Comparison of ENCODE assay signal across 28 mouse cellular contexts in genomic region chr12:35573713-35574112, GRCm38 (mm10). TPM values are rescaled to one million over a fixed set of nuclear protein-coding genes. Genes with fewer than 3 reads are reported as not detected.
DNase-seq lines count a peak whose midpoint lies in the region; ATAC-seq and TF ChIP-seq lines count a peak whose summit lies in the region.
"Had no signal": no experiment of that assay in that cellular context is flagged by ENCODE, and none has a peak within 500 bp of the region (broad histone marks: within the 10 kb centered on the region; RNA-seq: fewer than 3 reads in every experiment).

No protein-coding gene starts in this region.

- no peak overlapping the region for H3K4me2 ChIP-seq in lung, embryonic 16.5 days (ENCODE audit: low read depth, low read length)
- H3K4me2 ChIP-seq in hindbrain, postnatal 0 days (ENCODE audit: low read depth, low read length): no peak overlapping the region
- H3K4me2 ChIP-seq in intestine, embryonic 15.5 days (replicated peaks): no peak overlapping the region
- H3K4me2 ChIP-seq: embryonic facial prominence, embryonic 13.5 days; forebrain, embryonic 12.5 days; forebrain, embryonic 15.5 days; heart, embryonic 11.5 days; heart, embryonic 15.5 days; hindbrain, embryonic 14.5 days had no signal

- no peak overlapping the region for H3K4me3 ChIP-seq in lung, embryonic 16.5 days (ENCODE audit: low read length)
- H3K4me3 ChIP-seq in hindbrain, postnatal 0 days (ENCODE audit: low read length): no peak overlapping the region
- no peak overlapping the region for H3K4me3 ChIP-seq in intestine, embryonic 15.5 days (replicated peaks)
- H3K4me3 ChIP-seq: embryonic facial prominence, embryonic 10.5 days; embryonic facial prominence, embryonic 13.5 days; erythroblast, embryonic 14.5 days; forebrain, embryonic 12.5 days; forebrain, embryonic 15.5 days; heart, embryonic 15.5 days had no signal

- WGBS in lung, embryonic 16.5 days: 38% methylated on average over 2 of the region's 2 CpGs
- 85% methylated on average over 2 of the region's 2 CpGs for WGBS in hindbrain, postnatal 0 days
- 74% methylated on average over 2 of the region's 2 CpGs for WGBS in intestine, embryonic 15.5 days

- no peak for DNase-seq in lung, postnatal 36 days
- DNase-seq in 3T3-L1 (ENCODE audit: low read depth, low spot score): peak; percentile 29
- no peak for DNase-seq in hindbrain, postnatal 0 days (ENCODE audit: low spot score)
- DNase-seq: adrenal gland, postnatal 10 days; adrenal gland, postnatal 36 days; B cell, adult 2 months; cerebellum, adult 2 months; cerebellum, adult 9-11 months; cerebellum, postnatal 25 days; embryo, embryonic 11 days; gastrocnemius, postnatal 25 days; heart, postnatal 10 days; heart, postnatal 36 days had no signal

- H3K27ac ChIP-seq in lung, embryonic 16.5 days (ENCODE audit: low read length): 0 out of 2 replicates have a peak overlapping the region, but pooled peaks have one; percentile 17
- no peak overlapping the region for H3K27ac ChIP-seq in hindbrain, postnatal 0 days
- no peak overlapping the region for H3K27ac ChIP-seq in intestine, embryonic 15.5 days
- H3K27ac ChIP-seq: embryonic facial prominence, embryonic 10.5 days; embryonic facial prominence, embryonic 13.5 days; forebrain, embryonic 12.5 days; forebrain, embryonic 15.5 days; heart, embryonic 15.5 days; hindbrain, embryonic 14.5 days had no signal

- no peak for TF ChIP-seq CTCF in hindbrain, postnatal 0 days (IDR thresholded peaks at IDR 0.05; ENCODE audit: low read depth)

- no peaks in the 10 kb centered on the region for H3K9me3 ChIP-seq in lung, embryonic 16.5 days (ENCODE audit: control insufficient read depth, low read length)
- H3K9me3 ChIP-seq in hindbrain, postnatal 0 days (ENCODE audit: low read length): no peaks in the 10 kb centered on the region
- no peaks in the 10 kb centered on the region for H3K9me3 ChIP-seq in intestine, embryonic 15.5 days
- H3K9me3 ChIP-seq: embryonic facial prominence, embryonic 10.5 days; embryonic facial prominence, embryonic 13.5 days; forebrain, embryonic 12.5 days; forebrain, embryonic 15.5 days; heart, embryonic 15.5 days had no signal

- H3K27me3 ChIP-seq in lung, embryonic 16.5 days (ENCODE audit: control insufficient read depth, insufficient read depth, low read depth, low read length): no peaks in the 10 kb centered on the region
- no peaks in the 10 kb centered on the region for H3K27me3 ChIP-seq in hindbrain, postnatal 0 days (ENCODE audit: insufficient read depth, low read length)
- no peaks in the 10 kb centered on the region for H3K27me3 ChIP-seq in intestine, embryonic 15.5 days (replicated peaks)
- H3K27me3 ChIP-seq: CH12.LX; embryonic facial prominence, embryonic 13.5 days; forebrain, embryonic 12.5 days; forebrain, embryonic 15.5 days; heart, embryonic 15.5 days; Patski had no signal

- H3K4me1 ChIP-seq in lung, embryonic 16.5 days (replicated peaks; ENCODE audit: control insufficient read depth, insufficient read depth, low read length): no peaks in the 10 kb centered on the region
- H3K4me1 ChIP-seq in hindbrain, postnatal 0 days (ENCODE audit: insufficient read depth, low read length): no peaks in the 10 kb centered on the region
- H3K4me1 ChIP-seq in intestine, embryonic 15.5 days (replicated peaks): no peaks in the 10 kb centered on the region
- H3K4me1 ChIP-seq: embryonic facial prominence, embryonic 10.5 days; embryonic facial prominence, embryonic 13.5 days; forebrain, embryonic 12.5 days; forebrain, embryonic 15.5 days had no signal

- no peaks in the 10 kb centered on the region for H3K36me3 ChIP-seq in lung, embryonic 16.5 days (ENCODE audit: control insufficient read depth, insufficient read depth, low read length)
- H3K36me3 ChIP-seq in hindbrain, postnatal 0 days (ENCODE audit: insufficient read depth, low read length): no peaks in the 10 kb centered on the region
- H3K36me3 ChIP-seq in intestine, embryonic 15.5 days: no peaks in the 10 kb centered on the region
- H3K36me3 ChIP-seq: embryonic facial prominence, embryonic 10.5 days; embryonic facial prominence, embryonic 13.5 days; forebrain, embryonic 12.5 days; forebrain, embryonic 15.5 days; G1E; heart, embryonic 15.5 days had no signal

- no peak; the same call in 1 of the 2 replicates for ATAC-seq in lung, embryonic 16.5 days (ENCODE audit: low read depth)
- peak; percentile 4 to 25; a peak in 1 of 4 replicates for ATAC-seq in hematopoietic stem cell, adult 5-6 weeks (replicated peaks in 1 of 2; ENCODE audit: insufficient read depth in 1 of 2, low FRiP score in 2 of 2, low TSS enrichment in 1 of 2, low read depth in 1 of 2, poor library complexity in 2 of 2, severe bottlenecking in 2 of 2)
- peak; percentile 58 for ATAC-seq in megakaryocyte progenitor cell, adult 5-6 weeks (replicated peaks; ENCODE audit: poor library complexity)
- ATAC-seq in hindbrain, postnatal 0 days: no peak
- no peak for ATAC-seq in intestine, embryonic 15.5 days
- ATAC-seq: forebrain, embryonic 15.5 days; Patski had no signal

- no peak overlapping the region for H3K9ac ChIP-seq in lung, embryonic 16.5 days (ENCODE audit: low read length)
- H3K9ac ChIP-seq in hindbrain, postnatal 0 days (replicated peaks; ENCODE audit: low read length): no peak overlapping the region
- no peak overlapping the region for H3K9ac ChIP-seq in intestine, embryonic 15.5 days
- H3K9ac ChIP-seq: embryonic facial prominence, embryonic 13.5 days; forebrain, embryonic 12.5 days; forebrain, embryonic 15.5 days; heart, embryonic 15.5 days; hindbrain, embryonic 14.5 days had no signal

RNA-seq across cellular contexts. Expression of gene Ahr, which starts 38.9 kb away (rescaled TPM):
- 22.1 and 23.1 TPM in 2 replicates for polyA plus RNA-seq in lung, embryonic 16.5 days (2015; fragmentation: Nextera tagmentation; extraction: Ambion mirVana)
- 5.2 and 6.8 TPM in 2 replicates for total RNA-seq in hematopoietic stem cell, adult 5-6 weeks (2017)
- total RNA-seq in megakaryocyte progenitor cell, adult 5-6 weeks (2015): 2.6 and 3.4 TPM in 2 replicates
- total RNA-seq in megakaryocyte progenitor cell, adult 5-6 weeks (2017): 1.2 and 1.9 TPM in 2 replicates
- total RNA-seq in hindbrain, postnatal 0 days (2014; rRNA removed): 7.5 and 11.5 TPM in 2 replicates
- polyA plus RNA-seq in hindbrain, postnatal 0 days (2015; fragmentation: Nextera tagmentation; extraction: Ambion mirVana): 2.7 and 3.1 TPM in 2 replicates
- polyA plus RNA-seq in intestine, embryonic 15.5 days (2015; fragmentation: Nextera tagmentation; extraction: Ambion mirVana): 8.6 and 8.7 TPM in 2 replicates
- polyA plus RNA-seq: G1E had no signal

Comparison
In these comparisons a context has a peak if more than half of its experiments do, and no peak if none do; other contexts are left out.
1. ATAC-seq: peak in hematopoietic stem cell, adult 5-6 weeks (2 of 2) and megakaryocyte progenitor cell, adult 5-6 weeks (single experiment); none in lung, embryonic 16.5 days (single experiment), hindbrain, postnatal 0 days (single experiment) and intestine, embryonic 15.5 days (single experiment).